Mouse (Mus musculus) embryonic fibroblast, embryonic 13.5 days (primary cell): ENCODE data around the gene Cox17. TPM values are rescaled to one million over a fixed set of nuclear protein-coding genes. Genes with fewer than 3 reads are reported as not detected.

ENCODE experiments used
- H3K27ac ChIP-seq: 2 replicates; pipeline ENCODE4 v1.5.1; 2012; ENCODE audit warnings: low read length, control low read depth, inconsistent platforms; ENCODE audit not compliant: insufficient read depth
- H3K4me1 ChIP-seq: 2 replicates; pipeline ENCODE4 v1.6.1; 2011; ENCODE audit warnings: low read length; ENCODE audit not compliant: control insufficient read depth, insufficient read depth
- H3K4me3 ChIP-seq: 2 replicates; pipeline ENCODE4 v1.5.1; 2011; ENCODE audit warnings: mild to moderate bottlenecking, control low read depth, low read length; ENCODE audit not compliant: insufficient read depth
- CTCF ChIP-seq: IDR thresholded peaks from 2 replicates; pipeline ENCODE4 v1.5.1; 2011; ENCODE audit warnings: mild to moderate bottlenecking, control low read depth, low read length, moderate library complexity, borderline replicate concordance; ENCODE audit not compliant: insufficient read depth
- POLR2A ChIP-seq: IDR thresholded peaks from 2 replicates; pipeline ENCODE4 v1.6.1; 2011; ENCODE audit warnings: low read depth, mild to moderate bottlenecking, control low read depth, low read length, moderate library complexity
- polyA plus RNA-seq: library from polyadenylated mRNA; stranded (reverse); fragments of >200 nt; gene quantifications from 2 replicates; pipeline ENCODE4 v1.2.4, GENCODE M21; 2011; ENCODE audit warnings: low read depth; ENCODE audit not compliant: missing spikeins, insufficient read length

The Cox17 gene
- polyA plus RNA-seq, 1 experiment: 93.2 TPM

DNA sequence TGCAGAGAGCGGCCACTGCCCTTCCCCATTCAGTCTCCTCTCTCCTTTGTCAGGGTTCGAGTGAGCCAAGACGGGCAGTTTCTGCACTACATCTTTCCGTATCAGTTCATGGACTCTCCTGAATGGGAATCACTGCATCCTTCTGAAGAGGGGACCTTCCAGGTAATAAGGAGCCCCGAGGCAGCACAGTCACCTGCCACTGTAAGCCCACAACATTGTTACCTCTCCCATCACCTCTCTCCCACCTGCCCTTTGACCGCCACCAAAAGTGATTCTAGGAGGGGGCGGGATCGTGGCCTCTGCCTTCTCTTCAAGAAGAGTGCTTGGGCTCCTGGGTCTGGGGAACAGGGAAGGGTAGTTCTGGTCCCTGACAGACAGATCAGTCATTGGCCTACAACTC is 22.6 kb downstream of the Cox17 start:
- no peaks in the 10 kb centered on the region for H3K4me1 ChIP-seq
- TF ChIP-seq POLR2A (no peak), CTCF (no peak)
- H3K4me3 ChIP-seq: no peak overlapping the region
- no peak overlapping the region for H3K27ac ChIP-seq

DNA sequence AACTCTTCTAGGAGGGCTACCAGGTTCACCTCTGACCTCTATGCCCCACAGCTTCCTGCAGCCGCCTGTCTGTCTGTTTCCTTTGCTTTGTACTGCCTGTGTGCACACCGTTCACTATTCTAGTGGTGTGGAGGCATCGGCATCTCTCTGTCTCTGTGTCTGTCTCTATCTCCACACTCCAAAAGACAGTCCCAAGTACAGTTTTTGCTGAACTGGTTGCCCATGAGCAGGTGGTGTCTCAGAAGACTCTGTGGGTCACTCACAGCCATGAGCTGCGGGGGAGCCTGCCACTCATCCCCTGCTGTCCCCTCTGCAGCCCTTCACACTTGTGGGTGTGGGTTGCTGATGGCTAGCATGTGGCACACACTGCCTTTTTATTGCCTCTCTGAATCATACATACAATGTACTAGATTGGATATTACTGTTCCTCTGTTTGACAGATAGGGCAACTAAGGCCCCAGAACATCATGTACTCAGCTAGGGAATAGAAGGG is 23.2 kb downstream of the Cox17 start:
- TF ChIP-seq CTCF (no peak), POLR2A (no peak)
- Histone ChIP-seq H3K4me3 (no peak overlapping the region), H3K27ac (no peak overlapping the region), H3K4me1 (no peaks in the 10 kb centered on the region)

DNA sequence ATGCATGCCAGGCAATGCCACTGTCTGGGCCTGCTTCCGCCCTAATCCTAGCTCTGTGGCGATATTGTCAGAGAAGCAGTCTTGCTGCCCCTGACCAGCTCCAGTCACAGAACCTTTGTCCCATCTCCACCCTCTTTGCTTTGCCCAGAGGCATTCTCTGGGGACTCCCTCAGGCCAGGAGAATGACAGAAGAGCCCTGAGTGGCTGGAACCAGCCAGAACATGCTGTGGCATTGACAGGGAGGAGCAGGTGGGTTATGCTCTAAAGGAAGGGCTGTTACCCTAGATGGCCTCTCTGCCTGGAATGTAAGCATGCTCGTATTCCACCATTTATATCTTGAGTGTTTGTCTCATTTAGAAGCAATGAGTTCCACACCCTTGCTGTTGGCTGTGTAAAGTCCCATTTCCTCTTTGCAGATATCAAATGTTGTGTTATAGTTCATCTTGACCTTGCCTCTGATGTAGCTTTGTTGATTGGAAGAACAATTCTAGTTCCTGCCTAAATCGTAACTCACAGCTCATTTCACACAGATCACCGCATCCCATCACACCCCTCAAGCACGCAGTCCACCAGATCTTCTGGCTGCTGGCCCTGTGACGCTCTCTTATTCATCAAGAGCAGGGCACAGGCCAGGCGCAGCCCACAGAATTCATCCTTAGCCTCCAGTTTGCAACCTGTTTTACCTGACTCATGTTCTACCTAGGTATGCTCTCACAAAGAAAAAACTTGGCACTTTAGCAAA is 24.0 kb downstream of the Cox17 start:
- TF ChIP-seq CTCF: no peak
- Histone ChIP-seq H3K4me1 (no peaks in the 10 kb centered on the region), H3K4me3 (no peak overlapping the region), H3K27ac (no peak overlapping the region)

DNA sequence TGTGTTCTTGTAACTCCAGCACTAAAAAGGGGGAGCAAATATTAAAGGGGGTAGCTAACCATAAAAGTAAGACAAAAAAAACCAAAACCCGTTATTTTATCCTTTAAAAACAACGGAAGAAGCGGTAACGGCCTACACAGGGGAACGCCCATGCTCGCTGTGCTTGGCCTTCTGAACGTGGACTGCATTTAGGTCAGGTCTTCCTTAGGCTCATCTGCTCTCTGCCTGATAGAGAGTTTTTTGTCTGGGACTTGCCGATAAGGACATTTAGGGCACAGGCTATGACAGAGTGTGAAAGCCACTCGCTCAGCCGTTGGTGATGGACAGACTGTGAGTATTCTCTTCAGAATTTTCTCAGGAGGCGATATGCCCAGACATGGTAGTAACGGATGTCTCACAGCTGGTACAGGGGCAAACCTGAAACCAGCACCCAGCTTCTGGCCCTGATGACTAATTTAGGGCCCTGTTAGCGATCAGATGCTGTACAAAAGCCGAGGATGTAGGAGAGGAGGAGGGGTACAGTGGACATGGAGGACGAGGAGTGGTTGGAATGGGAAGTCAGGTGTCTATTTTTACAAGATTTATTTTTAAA is 25.0 kb downstream of the Cox17 start:
- Histone ChIP-seq H3K4me1 (no peaks in the 10 kb centered on the region), H3K4me3 (no peak overlapping the region), H3K27ac (no peak overlapping the region)
- TF ChIP-seq CTCF (no peak), POLR2A (no peak)

DNA sequence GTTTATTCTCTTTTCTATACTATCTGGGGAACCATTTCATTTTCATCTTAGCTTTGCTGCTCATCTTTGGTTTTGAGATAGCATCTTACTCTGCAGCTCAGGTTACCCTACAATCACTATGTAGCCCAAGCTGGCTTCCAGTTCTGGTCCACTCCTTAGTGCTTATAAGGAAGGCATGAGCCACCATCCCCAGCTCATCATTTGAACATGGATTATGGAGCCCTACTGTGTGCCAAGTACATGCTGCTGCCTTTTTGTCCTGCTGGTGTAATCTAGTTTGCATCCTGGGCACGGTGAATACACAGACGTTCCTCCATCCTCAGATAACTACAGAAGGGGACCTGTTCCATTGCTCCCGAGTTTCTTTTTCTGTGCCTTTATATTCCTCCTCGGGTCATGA is 26.1 kb downstream of the Cox17 start:
- no peak overlapping the region for H3K27ac ChIP-seq
- no peaks in the 10 kb centered on the region for H3K4me1 ChIP-seq
- TF ChIP-seq POLR2A: no peak
- no peak for TF ChIP-seq CTCF
- no peak overlapping the region for H3K4me3 ChIP-seq

DNA sequence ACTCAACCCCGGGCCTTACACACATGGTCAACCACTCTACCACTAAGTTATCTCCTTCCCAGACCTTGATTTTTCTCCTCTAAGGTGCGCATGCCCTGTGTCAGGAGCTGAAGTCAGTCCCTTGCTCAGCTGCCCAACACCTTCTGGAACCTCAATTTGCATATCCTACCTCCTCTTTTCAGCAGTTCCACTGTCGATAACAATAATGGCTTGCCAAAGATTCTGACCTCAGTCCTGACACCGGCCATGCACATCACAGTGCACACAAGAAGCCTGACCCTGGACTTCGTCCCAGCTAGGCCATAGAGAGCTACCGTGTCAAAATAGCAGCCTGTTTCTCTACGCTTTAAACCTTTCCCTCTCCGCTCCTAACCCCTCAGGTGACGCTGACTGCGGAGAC is 26.6 kb downstream of the Cox17 start:
- TF ChIP-seq CTCF: no peak
- TF ChIP-seq POLR2A: no peak
- Histone ChIP-seq H3K4me1 (no peaks in the 10 kb centered on the region), H3K27ac (no peak overlapping the region), H3K4me3 (no peak overlapping the region)

DNA sequence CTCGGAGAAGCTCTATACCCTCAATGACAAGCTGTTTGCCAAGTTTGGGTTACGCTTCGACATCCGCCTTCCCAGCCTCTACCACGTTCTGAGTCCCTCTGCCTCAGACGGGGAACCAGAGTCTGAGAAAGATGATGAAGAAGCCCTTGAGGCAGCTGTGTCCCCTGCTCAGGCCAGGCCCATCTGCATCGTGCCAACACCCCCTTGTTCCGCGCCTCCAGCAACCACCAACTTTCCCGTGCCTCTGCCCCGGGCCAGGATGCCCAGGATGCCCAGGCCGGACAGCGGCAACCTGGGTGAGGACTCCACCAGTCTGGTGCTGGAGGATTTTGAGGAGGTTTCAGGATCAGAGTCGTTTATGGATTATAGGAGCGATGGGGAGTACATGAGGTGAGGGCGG is 27.1 kb downstream of the Cox17 start:
- H3K4me3 ChIP-seq: no peak overlapping the region
- no peak for TF ChIP-seq CTCF
- TF ChIP-seq POLR2A: no peak
- no peak overlapping the region for H3K27ac ChIP-seq
- H3K4me1 ChIP-seq: no peaks in the 10 kb centered on the region

DNA sequence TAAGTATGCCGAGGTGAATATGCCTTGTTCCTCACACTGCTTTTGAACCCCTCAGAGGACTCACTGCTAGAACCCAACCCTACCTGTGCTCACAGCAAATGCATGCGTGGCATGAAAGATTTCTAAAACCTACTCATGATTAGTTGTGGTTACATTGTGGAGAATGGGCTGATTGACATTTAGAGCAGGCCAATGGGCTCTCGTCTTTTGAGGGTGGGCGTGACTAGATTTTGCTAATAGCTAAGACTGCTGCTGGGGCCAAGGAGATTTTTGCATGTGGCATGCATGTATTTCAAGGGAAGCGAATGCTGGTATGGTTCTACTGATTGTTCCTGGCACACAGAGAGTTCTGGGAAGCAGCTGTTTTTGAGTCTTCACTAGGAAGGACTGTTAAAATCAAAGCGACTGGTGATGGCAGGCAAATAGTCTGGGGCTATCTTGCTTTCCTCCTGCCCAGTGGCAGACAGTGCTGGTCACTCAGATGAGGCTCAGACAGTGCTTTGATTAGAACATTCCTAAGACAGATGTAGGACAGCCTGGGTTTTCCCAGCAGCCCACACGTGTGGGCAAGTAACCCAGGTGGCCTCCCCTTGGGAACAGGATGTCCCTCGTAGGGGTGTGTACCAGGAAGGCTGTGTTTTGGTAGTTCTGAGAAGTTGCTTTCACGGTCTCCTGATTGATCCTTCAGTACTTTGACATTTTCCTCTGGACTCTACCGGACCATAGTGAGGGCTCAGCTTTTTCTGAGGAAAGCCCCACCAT is 27.8 kb downstream of the Cox17 start:
- Histone ChIP-seq H3K27ac (no peak overlapping the region), H3K4me3 (no peak overlapping the region), H3K4me1 (no peaks in the 10 kb centered on the region)
- TF ChIP-seq POLR2A: no peak

DNA sequence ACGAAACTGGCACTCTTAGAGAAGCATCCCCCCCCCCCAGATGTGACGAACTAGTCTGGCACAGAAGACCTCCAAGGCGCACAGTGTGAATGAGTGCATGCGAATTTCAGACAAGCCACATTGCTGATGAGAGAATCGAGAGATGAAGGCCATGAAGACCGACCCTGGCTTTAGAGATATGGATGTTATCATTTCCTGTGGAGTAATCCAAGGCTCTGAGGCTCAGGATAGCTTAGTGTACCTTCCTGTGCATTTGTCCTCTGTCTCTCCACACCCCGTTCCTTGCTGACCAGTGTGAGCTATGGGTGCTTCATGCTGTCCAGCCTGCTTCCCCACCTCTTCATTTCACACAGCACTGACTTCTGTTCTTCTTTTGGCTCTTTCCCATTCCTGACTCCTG is 28.4 kb downstream of the Cox17 start:
- Histone ChIP-seq H3K27ac (no peak overlapping the region), H3K4me1 (no peaks in the 10 kb centered on the region), H3K4me3 (no peak overlapping the region)
- TF ChIP-seq POLR2A (no peak), CTCF (no peak)

DNA sequence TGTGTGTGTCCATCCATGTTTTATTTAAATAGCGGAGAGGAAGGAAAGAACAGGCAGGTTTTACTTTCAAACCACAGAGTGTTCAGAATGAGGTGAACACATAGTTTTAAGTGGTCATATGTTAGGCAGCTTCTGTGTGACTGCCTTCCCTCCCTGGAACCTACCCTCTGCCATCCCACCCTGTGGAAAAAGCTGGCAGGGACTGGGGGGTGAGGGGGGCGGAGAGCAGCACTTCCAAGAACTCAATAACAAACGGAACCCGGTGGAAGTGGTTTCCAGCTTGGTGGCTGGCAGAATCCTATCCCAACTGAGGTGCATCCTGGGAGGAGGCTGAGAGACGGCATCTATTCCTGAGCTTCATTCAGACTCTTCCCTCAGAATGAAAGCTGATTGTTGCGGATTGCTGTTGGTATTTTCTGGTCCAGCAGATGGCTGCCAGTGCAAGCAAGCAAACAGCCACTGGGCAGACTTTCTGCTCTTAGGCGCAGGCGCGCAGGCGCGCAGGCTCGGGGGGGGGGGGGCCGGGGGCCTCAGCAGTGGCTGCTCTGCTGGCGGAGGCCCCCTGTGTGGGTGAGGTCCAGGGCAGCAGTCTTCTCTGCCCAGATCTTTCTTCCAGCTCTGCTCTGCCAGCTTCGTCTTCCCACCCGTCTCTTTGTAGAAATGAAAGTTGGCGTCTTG is 29.5 kb downstream of the Cox17 start:
- Histone ChIP-seq H3K4me1 (no peaks in the 10 kb centered on the region), H3K27ac (no peak overlapping the region), H3K4me3 (no peak overlapping the region)
- TF ChIP-seq POLR2A: peak; percentile 37
- no peak for TF ChIP-seq CTCF
